Mouse (Mus musculus): ENCODE measurements around the gene Trim28.

GRCm38 (mm10) chr7:13053961-13054286, 55.0 kb downstream of the Trim28 start:
- TF ChIP-seq CTCF (IDR thresholded peaks at IDR 0.05; ENCODE audit: extremely low read depth, insufficient read depth, insufficient read length, insufficient replicate concordance) (no peak), POLR2A (IDR thresholded peaks at IDR 0.05; ENCODE audit: low read depth, low read length) (no peak)

Data from spleen, adult 2 months (tissue).